Mouse (Mus musculus): ENCODE data around the gene Abcc12. TPM values are rescaled to one million over a fixed set of nuclear protein-coding genes. Genes with fewer than 3 reads are reported as not detected.
A peak's percentile ranks its signal among the peaks of the same experiment; 100 is the strongest.

Abcc12 gene
- total RNA-seq, 1 experiment: 0.36 TPM

GRCm38 (mm10) chr8:86485411-86485810 is 95.1 kb downstream of the Abcc12 start:
- H3K4me3 ChIP-seq (ENCODE audit: insufficient read depth in 1 of 2, low read depth in 1 of 2, low read length in 2 of 2, poor library complexity in 1 of 2, severe bottlenecking in 1 of 2): no peak overlapping the region
- H3K27ac ChIP-seq (ENCODE audit: insufficient read depth, low read depth, low read length, poor library complexity, severe bottlenecking): no peak overlapping the region
- in situ Hi-C loops (cut with MboI; ENCODE audit: low sequenced_read_pairs in 2 of 2, unreplicated experiment in 2 of 2): no loop called here
- no peaks in the 10 kb centered on the region for H3K4me1 ChIP-seq (ENCODE audit: control insufficient read depth in 2 of 2, insufficient read depth in 2 of 2, low read length in 2 of 2, poor library complexity in 1 of 2)
- DNase-seq (ENCODE audit: low read depth, low spot score): no peak
- H3K36me3 ChIP-seq (ENCODE audit: control insufficient read depth, insufficient read depth, low read length, poor library complexity, severe bottlenecking): no peaks in the 10 kb centered on the region
- H3K9me3 ChIP-seq (ENCODE audit: control insufficient read depth, insufficient read depth, low read depth, low read length): no peaks in the 10 kb centered on the region
- no peak overlapping the region for H3K9ac ChIP-seq (ENCODE audit: insufficient read depth, low read depth, low read length, poor library complexity, severe bottlenecking)
- TF ChIP-seq CHD2 (IDR thresholded peaks at IDR 0.05; ENCODE audit: low read depth, low read length): no peak
- TF ChIP-seq ZNF384 (IDR thresholded peaks at IDR 0.05; ENCODE audit: low read depth, low read length): no peak
- no peak for TF ChIP-seq HCFC1 (IDR thresholded peaks at IDR 0.05; ENCODE audit: borderline replicate concordance, insufficient read depth, low read length)
- TF ChIP-seq MAFK (IDR thresholded peaks at IDR 0.05; ENCODE audit: insufficient read depth, low read depth, low read length): no peak
- no peak for TF ChIP-seq ZC3H11A (IDR thresholded peaks at IDR 0.05; ENCODE audit: borderline replicate concordance, low read depth, low read length)

- no peaks in the 10 kb centered on the region for H3K4me1 ChIP-seq (ENCODE audit: control insufficient read depth in 2 of 2, insufficient read depth in 2 of 2, low read length in 2 of 2, poor library complexity in 1 of 2)
- no peaks in the 10 kb centered on the region for H3K36me3 ChIP-seq (ENCODE audit: control insufficient read depth, insufficient read depth, low read length, poor library complexity, severe bottlenecking)
- DNase-seq (ENCODE audit: low read depth, low spot score): no peak
- in situ Hi-C loops (cut with MboI; ENCODE audit: low sequenced_read_pairs in 2 of 2, unreplicated experiment in 2 of 2): no loop called here
- H3K4me3 ChIP-seq (ENCODE audit: insufficient read depth in 1 of 2, low read depth in 1 of 2, low read length in 2 of 2, poor library complexity in 1 of 2, severe bottlenecking in 1 of 2): no peak overlapping the region
- H3K27ac ChIP-seq (ENCODE audit: insufficient read depth, low read depth, low read length, poor library complexity, severe bottlenecking): no peak overlapping the region
- TF ChIP-seq CHD2 (IDR thresholded peaks at IDR 0.05; ENCODE audit: low read depth, low read length): no peak
- H3K9me3 ChIP-seq (ENCODE audit: control insufficient read depth, insufficient read depth, low read depth, low read length): no peaks in the 10 kb centered on the region
- no peak overlapping the region for H3K9ac ChIP-seq (ENCODE audit: insufficient read depth, low read depth, low read length, poor library complexity, severe bottlenecking)
These were observed 96.2 kb downstream of the Abcc12 start for GRCm38 (mm10) chr8:86484244-86484643.

- Histone ChIP-seq H3K27ac (ENCODE audit: insufficient read depth, low read depth, low read length, poor library complexity, severe bottlenecking) (no peak overlapping the region), H3K36me3 (ENCODE audit: control insufficient read depth, insufficient read depth, low read length, poor library complexity, severe bottlenecking) (no peaks in the 10 kb centered on the region)
- no peak for TF ChIP-seq MAFK (IDR thresholded peaks at IDR 0.05; ENCODE audit: insufficient read depth, low read depth, low read length)
- no peak for TF ChIP-seq ZNF384 (IDR thresholded peaks at IDR 0.05; ENCODE audit: low read depth, low read length)
- TF ChIP-seq CHD2 (IDR thresholded peaks at IDR 0.05; ENCODE audit: low read depth, low read length): no peak
- no peak for TF ChIP-seq HCFC1 (IDR thresholded peaks at IDR 0.05; ENCODE audit: borderline replicate concordance, insufficient read depth, low read length)
- TF ChIP-seq ZC3H11A (IDR thresholded peaks at IDR 0.05; ENCODE audit: borderline replicate concordance, low read depth, low read length): no peak
These were observed 98.4 kb downstream of the Abcc12 start for GRCm38 (mm10) chr8:86482116-86482515.

GRCm38 (mm10) chr8:86475711-86476438 is 104.6 kb downstream of the Abcc12 start:
- H3K27ac ChIP-seq (ENCODE audit: insufficient read depth, low read depth, low read length, poor library complexity, severe bottlenecking): no peak overlapping the region

More at GRCm38 (mm10) chr8:86482116-86482515, 98.4 kb downstream of the Abcc12 start:
- Histone ChIP-seq H3K4me1 (ENCODE audit: control insufficient read depth in 2 of 2, insufficient read depth in 2 of 2, low read length in 2 of 2, poor library complexity in 1 of 2) (no peaks in the 10 kb centered on the region), H3K9ac (ENCODE audit: insufficient read depth, low read depth, low read length, poor library complexity, severe bottlenecking) (no peak overlapping the region), H3K9me3 (ENCODE audit: control insufficient read depth, insufficient read depth, low read depth, low read length) (no peaks in the 10 kb centered on the region), H3K4me3 (ENCODE audit: insufficient read depth in 1 of 2, low read depth in 1 of 2, low read length in 2 of 2, poor library complexity in 1 of 2, severe bottlenecking in 1 of 2) (no peak overlapping the region)
- no peak for DNase-seq (ENCODE audit: low read depth, low spot score)
- in situ Hi-C loops (cut with MboI; ENCODE audit: low sequenced_read_pairs in 2 of 2, unreplicated experiment in 2 of 2): no loop called here

GRCm38 (mm10) chr8:86474461-86474860 is 106.0 kb downstream of the Abcc12 start:
- no peak overlapping the region for H3K9ac ChIP-seq (ENCODE audit: insufficient read depth, low read depth, low read length, poor library complexity, severe bottlenecking)
- in situ Hi-C loops (cut with MboI; ENCODE audit: low sequenced_read_pairs in 2 of 2, unreplicated experiment in 2 of 2): no loop called here
- no peaks in the 10 kb centered on the region for H3K4me1 ChIP-seq (ENCODE audit: control insufficient read depth in 2 of 2, insufficient read depth in 2 of 2, low read length in 2 of 2, poor library complexity in 1 of 2)
- no peak overlapping the region for H3K27ac ChIP-seq (ENCODE audit: insufficient read depth, low read depth, low read length, poor library complexity, severe bottlenecking)
- H3K9me3 ChIP-seq (ENCODE audit: control insufficient read depth, insufficient read depth, low read depth, low read length): no peaks in the 10 kb centered on the region
- DNase-seq (ENCODE audit: low read depth, low spot score): no peak
- TF ChIP-seq ZC3H11A (IDR thresholded peaks at IDR 0.05; ENCODE audit: borderline replicate concordance, low read depth, low read length) (no peak), CHD2 (IDR thresholded peaks at IDR 0.05; ENCODE audit: low read depth, low read length) (no peak), MAFK (IDR thresholded peaks at IDR 0.05; ENCODE audit: insufficient read depth, low read depth, low read length) (no peak), HCFC1 (IDR thresholded peaks at IDR 0.05; ENCODE audit: borderline replicate concordance, insufficient read depth, low read length) (no peak)
- no peak overlapping the region for H3K4me3 ChIP-seq (ENCODE audit: insufficient read depth in 1 of 2, low read depth in 1 of 2, low read length in 2 of 2, poor library complexity in 1 of 2, severe bottlenecking in 1 of 2)
- H3K36me3 ChIP-seq (ENCODE audit: control insufficient read depth, insufficient read depth, low read length, poor library complexity, severe bottlenecking): no peaks in the 10 kb centered on the region

More at GRCm38 (mm10) chr8:86475711-86476438, 104.6 kb downstream of the Abcc12 start:
- H3K36me3 ChIP-seq (ENCODE audit: control insufficient read depth, insufficient read depth, low read length, poor library complexity, severe bottlenecking): no peaks in the 10 kb centered on the region
- no peak overlapping the region for H3K4me3 ChIP-seq (ENCODE audit: insufficient read depth in 1 of 2, low read depth in 1 of 2, low read length in 2 of 2, poor library complexity in 1 of 2, severe bottlenecking in 1 of 2)
- in situ Hi-C loops (cut with MboI; ENCODE audit: low sequenced_read_pairs in 2 of 2, unreplicated experiment in 2 of 2): no loop called here
- H3K4me1 ChIP-seq (ENCODE audit: control insufficient read depth in 2 of 2, insufficient read depth in 2 of 2, low read length in 2 of 2, poor library complexity in 1 of 2): no peaks in the 10 kb centered on the region
- 0 out of 2 replicates have a peak, but pooled peaks have one; percentile 18 for TF ChIP-seq ZC3H11A (IDR thresholded peaks at IDR 0.05; ENCODE audit: borderline replicate concordance, low read depth, low read length)
- TF ChIP-seq CHD2 (IDR thresholded peaks at IDR 0.05; ENCODE audit: low read depth, low read length): no peak
- DNase-seq (ENCODE audit: low read depth, low spot score): peak; percentile 2
- H3K9ac ChIP-seq (ENCODE audit: insufficient read depth, low read depth, low read length, poor library complexity, severe bottlenecking): no peak overlapping the region
- H3K9me3 ChIP-seq (ENCODE audit: control insufficient read depth, insufficient read depth, low read depth, low read length): no peaks in the 10 kb centered on the region

All from ES-E14 (cell line).